Mouse (Mus musculus): Measurements from ENCODE around the gene Shh.

Gene Shh

GRCm38 (mm10) chr5:28466760-28467306, at the start of gene Shh:
TSS of gene Shh (minus strand) at chr5:28467256.
- DNase-seq (ENCODE audit: extremely low spot score), result peak; percentile 47

DNA sequence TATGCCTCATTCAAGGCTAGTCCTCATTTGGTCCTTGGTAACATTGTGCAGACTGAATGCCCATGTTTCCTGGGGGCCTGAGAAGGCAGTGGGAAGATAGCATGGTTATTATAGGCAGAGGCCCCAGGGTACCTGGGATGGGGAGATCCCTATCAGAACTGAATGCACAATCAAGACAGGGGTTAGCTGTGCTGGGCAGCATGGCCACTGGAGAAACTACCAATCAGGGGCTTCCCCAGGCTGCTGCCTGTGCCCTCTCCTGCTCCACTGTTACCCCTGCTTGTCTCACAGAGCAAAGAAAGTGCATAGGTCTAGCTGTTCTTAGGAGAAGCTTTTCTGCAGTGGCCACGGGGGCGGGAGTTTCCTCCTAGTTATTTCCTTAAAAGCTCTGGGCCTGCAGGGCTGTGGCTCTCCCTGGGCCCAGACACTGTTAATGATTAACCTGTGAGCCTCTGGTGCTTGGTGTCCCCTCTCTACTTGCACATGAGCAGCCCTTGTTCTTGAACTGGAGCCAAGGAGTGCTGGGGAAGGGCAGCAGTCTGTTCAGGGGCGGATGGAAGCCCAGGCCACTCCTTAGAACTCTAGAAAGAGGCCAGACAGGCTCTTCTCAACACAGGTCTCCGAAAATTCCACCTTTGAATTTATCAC, 33.9 kb upstream of the Shh start:
- DNase-seq (ENCODE audit: extremely low spot score), result no peak

GRCm38 (mm10) chr5:28498846-28499245, 31.8 kb upstream of the Shh start:
- DNase-seq (ENCODE audit: extremely low spot score), result no peak

DNA sequence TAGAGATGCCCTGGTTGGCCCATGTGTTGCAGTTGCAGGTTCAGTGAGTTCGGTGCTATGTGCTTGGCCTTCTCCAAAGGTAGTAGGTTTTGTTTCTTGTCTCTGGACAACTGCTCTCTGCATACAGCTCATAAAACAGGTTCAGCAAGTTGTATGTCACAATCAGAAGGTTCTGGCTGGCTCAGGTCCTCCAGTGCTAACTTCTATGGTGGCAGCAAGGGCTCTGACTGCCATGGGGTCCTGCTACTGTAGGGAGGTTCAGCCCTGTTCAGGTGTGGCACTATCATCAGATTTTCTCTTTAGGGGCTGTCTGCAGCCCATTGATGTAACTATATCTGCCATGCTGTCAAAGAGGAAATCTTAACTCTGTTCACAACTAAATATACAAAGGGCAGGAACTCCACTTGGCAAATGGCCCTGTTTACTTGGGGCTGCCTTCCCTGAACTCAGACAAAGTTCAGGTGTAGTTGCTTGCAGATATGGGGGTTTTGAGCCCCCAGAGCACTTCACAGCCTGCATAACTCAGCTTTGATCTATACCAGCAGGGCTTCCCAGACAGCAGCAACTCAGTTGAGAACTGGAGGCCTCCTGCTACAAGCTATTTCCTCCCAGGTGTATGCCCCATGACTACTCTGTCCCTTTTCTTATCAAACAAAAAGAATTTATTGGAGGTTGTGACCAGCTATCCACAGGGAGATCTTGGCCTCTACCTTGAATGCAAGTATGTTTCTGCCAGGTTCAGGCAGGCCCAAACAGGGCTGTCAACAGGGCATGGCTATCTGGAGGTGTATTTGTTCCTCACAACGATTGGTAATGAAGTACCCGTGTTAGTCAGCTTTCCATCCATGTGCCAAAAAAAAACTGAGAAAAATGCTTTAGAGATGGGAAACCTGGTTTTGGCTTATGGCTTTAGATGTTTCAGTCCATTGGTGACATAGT, 28.9 kb upstream of the Shh start:
- DNase-seq (ENCODE audit: extremely low spot score), result no peak

- DNase-seq (ENCODE audit: extremely low spot score), result no peak
Observed at GRCm38 (mm10) chr5:28493550-28493949, 26.5 kb upstream of the Shh start.

DNA sequence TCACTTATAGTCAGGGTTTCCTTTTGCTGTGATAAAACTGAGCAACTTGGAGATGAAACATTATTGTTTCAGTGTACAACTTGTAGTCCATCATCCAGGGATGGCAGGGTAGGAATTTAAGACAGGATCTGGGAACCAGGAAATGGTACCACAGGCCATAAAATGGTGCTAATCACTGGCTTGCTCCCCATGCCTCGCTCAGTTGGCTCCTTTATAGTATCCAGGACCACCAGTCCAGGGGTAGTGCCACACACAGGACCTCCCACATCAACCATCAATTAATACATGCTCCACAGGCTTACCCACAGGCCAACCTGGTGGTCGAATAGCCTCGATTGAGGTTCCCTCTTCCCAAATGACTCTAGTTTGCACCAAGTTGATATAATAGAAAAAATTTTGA, 15.9 kb upstream of the Shh start:
- DNase-seq (ENCODE audit: extremely low spot score), result no peak

DNA sequence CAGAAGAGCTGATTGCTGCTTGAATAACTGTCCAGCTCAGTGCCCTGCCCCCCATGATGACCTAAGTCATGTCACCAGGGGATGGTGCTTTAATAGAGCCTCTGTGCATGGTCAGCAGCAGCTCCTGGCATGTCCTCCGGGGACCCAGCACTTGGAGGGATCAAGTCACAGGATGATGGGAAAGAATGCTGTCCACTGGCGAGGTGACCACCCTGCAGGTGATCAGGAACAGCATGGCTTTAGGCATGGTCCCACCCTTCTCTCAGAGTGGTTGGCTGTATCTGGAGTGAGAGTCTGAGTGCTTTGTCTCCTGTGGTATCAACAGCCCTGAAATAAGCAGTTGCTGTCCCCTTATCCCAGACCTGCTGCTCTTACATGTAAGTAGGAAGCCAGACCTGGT, 14.7 kb upstream of the Shh start:
- DNase-seq (ENCODE audit: extremely low spot score), result no peak

DNA sequence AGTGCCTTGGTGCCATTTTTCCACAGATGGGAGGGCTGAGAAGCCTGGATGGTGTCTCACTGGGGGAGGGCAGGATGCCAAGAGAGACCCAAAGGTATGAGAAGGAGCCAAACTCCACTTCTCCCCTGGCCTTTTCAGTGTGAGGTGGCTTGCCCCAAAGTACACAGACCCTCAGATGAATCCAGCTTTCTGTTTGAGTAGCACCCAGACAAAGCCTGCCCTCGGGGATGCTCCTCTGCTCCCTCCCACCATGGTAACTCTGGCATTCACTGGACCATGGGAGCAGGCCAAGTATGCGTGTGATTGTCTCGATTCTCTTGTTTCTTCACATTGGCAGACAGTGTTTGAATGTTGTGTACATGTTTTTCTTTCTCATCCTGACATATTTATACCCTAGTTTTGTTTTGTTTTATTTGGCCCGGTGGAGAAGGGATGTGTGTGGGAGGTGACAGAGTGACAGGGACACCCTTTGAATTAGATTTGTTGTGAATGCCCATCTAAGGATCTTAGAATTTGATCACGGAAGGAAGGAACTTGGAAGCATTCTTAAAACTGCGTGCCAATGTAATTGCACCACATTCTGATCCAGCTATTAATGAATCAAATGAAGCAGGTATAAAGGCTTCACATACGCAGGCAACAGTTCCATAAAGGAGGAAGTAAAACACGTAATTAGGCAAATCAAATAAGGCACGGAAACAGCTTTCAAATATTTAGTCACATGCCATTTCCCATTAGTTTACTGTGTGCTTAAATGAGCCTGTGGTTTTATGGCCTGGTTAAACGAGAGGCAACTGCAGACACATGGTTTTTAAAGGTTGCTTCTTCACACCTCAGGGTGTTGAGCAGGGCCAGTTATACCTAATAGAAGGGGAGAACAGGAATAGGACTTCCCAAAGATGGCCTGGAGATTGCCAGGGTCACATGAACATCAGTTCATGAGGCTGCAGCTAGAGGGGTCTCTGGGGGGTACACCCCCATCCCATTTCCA, 9.6 kb upstream of the Shh start:
- no peak for DNase-seq (ENCODE audit: extremely low spot score)

DNA sequence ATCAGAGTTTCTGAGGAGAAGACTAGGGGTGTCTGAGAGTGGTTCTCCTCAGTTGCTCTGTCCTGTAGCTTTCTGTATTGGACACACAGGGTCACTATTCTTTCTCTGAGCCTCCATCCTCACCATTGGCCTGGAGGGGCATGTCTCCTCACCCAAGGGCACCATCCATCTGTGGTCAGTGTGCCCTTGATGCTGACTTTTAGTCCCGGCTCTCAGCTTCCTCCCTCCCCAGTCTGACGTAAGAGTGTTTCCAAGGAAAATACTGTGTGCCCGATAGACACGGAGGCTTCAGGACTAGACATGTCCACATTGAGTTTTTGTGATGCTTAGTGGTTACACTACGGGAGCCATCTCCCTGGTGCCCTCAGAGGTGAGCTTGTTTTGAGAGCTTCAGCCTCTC, 6.5 kb upstream of the Shh start:
- no peak for DNase-seq (ENCODE audit: extremely low spot score)

GRCm38 (mm10) chr5:28469525-28470202, 2.6 kb upstream of the Shh start:
- DNase-seq (ENCODE audit: extremely low spot score), result peak; percentile 73

DNA sequence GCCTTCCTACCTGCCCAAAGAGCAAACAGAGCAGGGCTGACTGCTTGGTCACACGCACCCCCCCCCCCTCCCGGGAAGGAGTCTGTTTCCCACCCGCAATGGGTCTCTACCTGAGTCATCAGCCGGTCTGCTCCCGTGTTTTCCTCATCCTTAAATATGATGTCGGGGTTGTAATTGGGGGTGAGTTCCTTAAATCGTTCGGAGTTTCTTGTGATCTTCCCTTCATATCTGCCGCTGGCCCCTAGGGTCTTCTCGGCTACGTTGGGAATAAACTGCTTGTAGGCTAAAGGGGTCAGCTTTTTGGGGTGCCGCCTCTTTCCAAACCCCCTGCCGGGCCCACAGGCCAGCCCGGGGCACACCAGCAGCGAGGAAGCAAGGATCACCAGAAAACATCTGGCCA, 705 bp downstream of the Shh start:
- DNase-seq (ENCODE audit: extremely low spot score), result no peak

DNA sequence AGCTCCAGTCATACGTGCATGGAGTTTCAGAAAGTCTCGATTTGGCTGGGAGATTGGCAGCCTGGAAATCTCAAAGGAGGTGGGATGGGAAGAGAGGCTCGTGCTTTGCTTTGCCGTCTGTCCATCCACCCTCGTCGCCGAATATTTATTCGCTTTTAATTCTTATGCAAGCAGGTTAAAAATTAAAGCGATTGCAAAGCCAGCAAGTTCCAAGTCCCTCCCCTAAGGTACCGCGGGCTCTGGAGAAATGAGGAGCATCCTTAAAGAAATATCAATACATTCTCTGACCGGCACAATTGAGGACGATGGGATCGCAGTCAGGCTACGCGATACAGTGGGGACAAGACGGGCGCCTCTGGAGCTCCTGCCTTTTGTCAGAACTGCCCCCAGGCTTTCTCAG, 1.5 kb downstream of the Shh start:
- peak; percentile 31 for DNase-seq (ENCODE audit: extremely low spot score)

DNA sequence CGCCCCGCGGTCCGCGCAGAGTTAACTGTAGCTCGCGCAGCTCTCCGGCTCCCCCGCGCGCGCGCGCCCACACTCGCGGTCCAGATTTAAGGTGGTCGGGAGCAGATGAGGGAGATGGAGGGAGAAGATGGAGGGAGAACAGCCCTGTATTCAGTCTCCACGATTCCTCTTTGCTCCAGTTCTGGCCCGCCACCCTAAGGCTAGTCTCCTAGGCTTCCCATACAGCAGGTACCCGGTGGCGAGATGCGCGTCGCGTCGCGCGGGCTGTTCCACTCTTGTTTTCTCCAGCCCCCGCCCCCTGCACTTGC, 2.0 kb downstream of the Shh start:
- peak; percentile 38 for DNase-seq (ENCODE audit: extremely low spot score)

- peak; percentile 68 for DNase-seq (ENCODE audit: extremely low spot score)
Observed at GRCm38 (mm10) chr5:28464361-28465098, 2.5 kb downstream of the Shh start.

- DNase-seq (ENCODE audit: extremely low spot score), result peak; percentile 12
Observed at GRCm38 (mm10) chr5:28463656-28464055, 3.4 kb downstream of the Shh start.

DNA sequence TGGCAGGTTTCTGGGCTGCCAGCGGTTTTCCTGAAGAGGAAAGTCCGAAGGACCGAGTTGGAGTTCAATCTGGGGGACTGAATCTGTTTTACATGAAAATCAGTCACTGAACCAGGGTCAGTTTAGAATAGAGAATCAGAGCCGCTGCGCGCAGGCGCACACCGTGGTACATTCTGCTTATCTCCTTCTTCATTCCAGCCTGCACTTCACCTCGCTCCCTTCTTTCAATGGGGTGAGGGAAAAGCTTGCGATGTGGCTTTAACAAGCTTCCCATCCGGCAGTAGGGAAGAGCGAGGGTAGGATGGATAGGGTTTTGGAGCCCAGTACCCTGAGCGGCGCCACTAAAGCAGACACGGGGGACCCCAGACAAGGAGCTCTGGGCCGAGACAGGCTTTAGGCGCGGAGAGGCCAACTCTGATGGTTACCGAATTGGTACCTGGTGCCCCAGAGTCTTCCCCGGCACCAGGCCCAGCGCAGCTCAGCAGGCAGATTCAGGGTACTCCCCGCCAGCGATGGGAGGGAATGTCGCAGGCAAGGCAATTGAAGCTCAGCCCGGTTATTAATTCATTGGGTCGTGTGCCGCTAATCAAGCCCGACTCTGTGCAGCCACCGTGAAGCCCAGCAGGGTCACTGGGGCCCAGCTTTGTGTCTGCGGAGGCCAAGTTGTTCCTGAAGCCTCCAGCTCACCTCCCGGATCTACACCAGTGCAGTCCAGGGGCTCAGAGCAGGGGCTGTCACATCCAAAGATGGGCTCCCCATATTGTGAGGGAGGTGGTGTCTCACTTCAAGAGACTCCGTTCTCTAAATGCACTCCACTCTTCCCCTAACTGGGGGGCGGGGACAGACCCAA, 4.1 kb downstream of the Shh start:
- peak; percentile 20 for DNase-seq (ENCODE audit: extremely low spot score)

DNA sequence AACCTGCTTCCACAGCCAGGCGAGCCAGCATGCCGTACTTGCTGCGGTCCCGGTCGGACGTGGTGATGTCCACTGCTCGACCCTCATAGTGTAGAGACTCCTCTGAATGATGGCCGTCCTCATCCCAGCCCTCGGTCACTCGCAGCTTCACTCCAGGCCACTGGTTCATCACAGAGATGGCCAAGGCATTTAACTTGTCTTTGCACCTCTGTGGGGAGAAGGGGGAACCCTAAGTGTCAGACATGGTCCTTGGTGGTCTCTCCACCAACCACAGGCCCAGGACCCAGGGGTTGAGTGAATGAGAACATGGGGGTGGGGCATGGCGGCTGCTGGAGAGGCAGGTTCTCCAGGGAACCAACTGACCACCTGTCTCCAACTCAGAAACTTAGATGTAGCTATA, 5.7 kb downstream of the Shh start:
- no peak for DNase-seq (ENCODE audit: extremely low spot score)

DNA sequence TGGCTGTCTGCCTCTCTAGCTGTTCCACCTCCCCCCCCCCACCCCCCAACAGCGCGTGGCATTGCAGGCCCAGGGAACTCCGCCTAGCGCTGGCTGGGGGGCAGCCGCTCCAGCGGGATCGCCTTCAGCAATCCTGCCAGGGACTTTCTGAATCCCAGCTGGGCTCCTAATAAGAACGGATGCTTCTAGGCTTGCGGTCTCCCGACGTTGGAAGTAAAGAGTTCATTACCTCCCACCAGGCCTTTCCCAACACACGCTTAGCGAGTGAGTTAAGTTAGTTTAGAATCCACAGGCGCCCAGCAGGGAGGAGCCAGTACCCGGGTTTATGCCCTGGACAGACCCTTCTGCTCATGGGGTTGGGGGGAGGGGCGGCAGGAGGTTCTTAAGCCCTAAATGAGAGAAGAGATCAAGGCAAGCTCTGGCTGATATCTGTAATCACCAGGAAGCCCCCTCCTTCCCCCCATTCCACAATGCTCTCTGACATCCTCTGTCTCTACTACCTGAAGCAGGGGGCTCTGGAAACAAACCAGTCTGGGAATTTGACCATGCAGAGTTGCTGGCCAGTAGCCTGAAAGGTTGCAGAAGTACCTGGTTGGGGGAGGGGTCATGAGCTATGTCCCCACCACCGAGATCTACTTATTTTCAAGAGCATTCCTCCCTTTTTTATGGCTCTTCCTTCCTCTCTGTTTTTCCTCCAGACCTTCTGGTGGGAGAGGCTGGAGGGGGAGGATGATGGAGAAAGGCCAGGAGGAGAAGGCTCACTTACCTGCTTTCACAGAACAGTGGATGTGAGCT, 6.3 kb downstream of the Shh start:
- DNase-seq (ENCODE audit: extremely low spot score), result peak; percentile 33
